Mouse (Mus musculus) adrenal gland (tissue): ENCODE measurements around the gene Nos2.
"Not testable (repeated sequence)": the region's sequence is repeated elsewhere in the genome, so short reads cannot be mapped to it uniquely, and the experiment has no call there.

Experiments used
- intact Hi-C: fragments of 180-260 bp; cut with DNase I; formaldehyde crosslinking; loops from one replicate; pipeline ENCODE4 v1.15.1; 2025

Gene Nos2

GRCm38 (mm10) chr11:78986311-78987002, 65.9 kb downstream of the Nos2 start:
- intact Hi-C loops: no loop called here

DNA sequence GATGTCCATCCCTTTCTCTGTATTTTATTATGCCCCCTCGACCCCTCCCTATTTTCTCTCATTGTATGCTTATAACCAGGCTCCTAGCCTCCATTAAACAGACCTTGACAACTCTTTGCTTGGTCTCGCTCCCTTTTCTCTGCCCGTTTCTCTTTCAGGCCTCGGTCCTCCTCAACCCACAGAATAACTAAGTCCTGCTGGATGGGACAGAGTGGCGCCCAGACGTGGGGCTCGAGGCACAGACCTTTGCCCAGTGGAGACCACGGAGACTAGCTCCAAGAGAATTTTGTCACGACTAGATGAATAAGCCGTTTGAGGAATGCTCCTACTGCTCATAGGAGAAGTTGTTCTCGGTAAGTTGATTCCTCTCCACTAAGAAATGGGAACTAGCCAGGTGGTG, 68.6 kb downstream of the Nos2 start:
- intact Hi-C loops: not testable (repeated sequence)

DNA sequence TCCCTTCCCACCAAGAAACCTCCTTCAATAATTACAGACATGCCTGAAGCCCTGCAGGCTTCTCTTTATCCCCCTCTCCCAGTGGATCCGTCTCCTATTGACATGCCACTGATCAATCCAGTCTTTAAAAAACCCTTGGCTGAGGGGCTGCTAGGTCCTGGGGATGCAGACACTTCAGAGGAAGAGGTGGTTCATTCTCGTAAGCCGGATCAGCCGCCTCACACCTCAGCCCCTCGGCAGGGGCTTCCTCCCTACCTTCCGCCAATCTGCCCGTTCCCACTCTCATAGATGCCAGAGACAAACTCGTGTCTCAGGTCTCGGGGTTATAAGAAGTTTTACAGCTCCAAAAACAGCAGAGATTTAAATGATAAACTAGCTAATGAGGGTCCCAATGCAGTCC, 69.5 kb downstream of the Nos2 start:
- intact Hi-C loops: no loop called here

DNA sequence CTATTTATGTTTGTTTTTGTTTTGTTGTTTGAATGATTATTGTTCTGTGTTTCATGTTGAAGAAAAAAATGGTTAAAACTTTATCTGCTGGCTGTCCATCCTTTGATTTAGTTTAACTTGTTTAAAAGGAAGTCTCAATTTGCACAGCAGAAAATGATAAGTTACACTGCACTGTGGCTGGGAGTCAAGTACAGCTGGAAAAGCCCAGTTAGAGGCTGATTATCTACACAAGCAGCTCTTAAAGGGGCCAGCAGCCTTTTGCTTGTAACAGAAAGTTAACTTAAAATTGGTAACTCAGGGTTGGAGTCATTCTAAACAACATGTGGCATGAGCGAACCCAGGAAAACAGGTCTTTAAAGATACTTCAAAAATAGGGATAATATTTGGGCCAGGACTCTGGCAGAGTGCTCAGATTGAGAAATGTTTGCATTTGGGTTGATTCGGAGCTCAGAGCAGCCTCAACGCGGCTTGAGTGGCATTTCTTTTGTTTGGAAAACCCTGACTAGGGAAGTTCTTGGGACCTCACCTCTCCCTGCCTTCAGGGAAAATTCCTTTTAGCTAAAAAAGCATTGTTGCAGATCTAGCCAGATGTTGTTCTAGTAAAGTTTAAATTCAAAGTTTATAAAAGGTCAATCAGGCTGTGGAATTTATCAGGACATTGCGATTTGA, 70.4 kb downstream of the Nos2 start:
- intact Hi-C loops: not testable (repeated sequence)

- intact Hi-C loops: no loop called here
Measured at GRCm38 (mm10) chr11:78999118-78999517, 78.5 kb downstream of the Nos2 start.

GRCm38 (mm10) chr11:79001871-79002270, 81.3 kb downstream of the Nos2 start:
- intact Hi-C loops: no loop called here

GRCm38 (mm10) chr11:79002551-79002951, 82.0 kb downstream of the Nos2 start:
- intact Hi-C loops: no loop called here

GRCm38 (mm10) chr11:79003053-79003768, 82.6 kb downstream of the Nos2 start:
- intact Hi-C loops: no loop called here

GRCm38 (mm10) chr11:79003769-79004638, 83.4 kb downstream of the Nos2 start:
- intact Hi-C loops: no loop called here

DNA sequence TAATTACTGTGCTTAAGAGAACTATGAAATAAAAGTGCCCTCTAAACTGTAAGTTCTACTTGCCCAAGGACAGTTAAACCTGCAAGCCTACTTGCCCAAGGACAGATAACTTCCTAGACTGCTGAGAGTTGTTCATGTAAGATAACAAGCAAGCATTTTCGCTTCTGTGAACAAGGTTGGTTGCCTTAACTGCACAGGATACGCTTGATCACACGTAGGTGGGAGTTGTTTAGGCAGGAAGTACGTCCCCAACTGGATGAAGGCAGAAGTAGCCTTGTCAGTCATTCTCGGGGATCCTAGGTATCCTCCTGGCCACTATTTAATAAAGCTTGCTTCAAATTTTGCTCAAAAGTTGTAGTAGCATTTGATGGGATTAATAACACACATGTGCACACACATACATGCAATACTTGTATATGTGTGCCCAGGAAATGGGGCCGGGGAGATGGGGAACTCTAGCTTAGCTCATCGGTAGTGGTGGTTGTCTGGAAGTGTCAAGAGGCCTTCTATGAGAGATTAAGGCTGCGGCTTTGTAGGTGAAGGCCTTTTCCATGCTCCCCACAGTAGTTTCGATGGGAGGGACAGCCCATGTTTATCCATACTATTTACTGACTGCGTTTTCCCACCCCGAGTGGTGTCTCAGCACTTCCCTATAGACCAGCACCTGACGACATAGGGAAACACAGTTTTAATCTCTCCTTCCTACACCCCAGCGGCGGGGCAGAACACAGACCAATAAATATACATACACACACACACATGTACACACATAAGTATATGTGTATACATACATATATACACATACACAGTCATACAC, 85.2 kb downstream of the Nos2 start:
- intact Hi-C loops: no loop called here

DNA sequence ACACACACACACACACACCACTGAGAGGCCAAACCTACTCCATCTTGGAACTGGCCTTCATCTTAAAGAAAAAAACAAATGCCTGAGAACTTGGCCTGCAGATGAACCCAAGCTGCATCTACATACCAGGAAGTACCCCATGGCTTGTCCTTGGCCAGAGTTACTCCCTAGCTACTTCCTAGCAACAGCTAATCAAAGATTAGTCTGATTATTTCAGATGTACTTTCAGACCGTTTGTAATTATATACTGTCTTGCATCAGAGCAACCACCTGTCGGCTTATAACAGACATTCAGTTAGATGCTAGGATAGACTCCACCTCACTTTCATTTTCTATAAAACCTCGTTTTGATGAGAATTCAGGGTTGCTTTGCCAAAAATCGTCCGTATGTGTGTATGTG, 85.8 kb downstream of the Nos2 start:
- intact Hi-C loops: no loop called here

DNA sequence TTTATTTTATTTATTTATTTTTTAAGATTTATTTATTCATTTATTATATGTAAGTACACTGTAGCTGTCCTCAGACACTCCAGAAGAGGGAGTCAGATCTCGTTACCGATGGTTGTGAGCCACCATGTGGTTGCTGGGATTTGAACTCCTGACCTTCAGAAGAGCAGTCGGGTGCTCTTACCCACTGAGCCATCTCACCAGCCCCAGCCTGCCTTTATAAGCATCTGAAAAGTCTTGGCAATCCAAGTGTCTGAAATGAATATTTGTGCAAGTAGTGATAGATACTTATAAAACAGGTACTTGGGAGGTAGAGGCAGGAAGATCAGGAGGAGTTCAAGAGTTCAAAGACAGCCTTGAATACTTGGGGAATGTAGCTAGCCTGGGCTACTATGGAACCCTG, 86.8 kb downstream of the Nos2 start:
- intact Hi-C loops: not testable (repeated sequence)

DNA sequence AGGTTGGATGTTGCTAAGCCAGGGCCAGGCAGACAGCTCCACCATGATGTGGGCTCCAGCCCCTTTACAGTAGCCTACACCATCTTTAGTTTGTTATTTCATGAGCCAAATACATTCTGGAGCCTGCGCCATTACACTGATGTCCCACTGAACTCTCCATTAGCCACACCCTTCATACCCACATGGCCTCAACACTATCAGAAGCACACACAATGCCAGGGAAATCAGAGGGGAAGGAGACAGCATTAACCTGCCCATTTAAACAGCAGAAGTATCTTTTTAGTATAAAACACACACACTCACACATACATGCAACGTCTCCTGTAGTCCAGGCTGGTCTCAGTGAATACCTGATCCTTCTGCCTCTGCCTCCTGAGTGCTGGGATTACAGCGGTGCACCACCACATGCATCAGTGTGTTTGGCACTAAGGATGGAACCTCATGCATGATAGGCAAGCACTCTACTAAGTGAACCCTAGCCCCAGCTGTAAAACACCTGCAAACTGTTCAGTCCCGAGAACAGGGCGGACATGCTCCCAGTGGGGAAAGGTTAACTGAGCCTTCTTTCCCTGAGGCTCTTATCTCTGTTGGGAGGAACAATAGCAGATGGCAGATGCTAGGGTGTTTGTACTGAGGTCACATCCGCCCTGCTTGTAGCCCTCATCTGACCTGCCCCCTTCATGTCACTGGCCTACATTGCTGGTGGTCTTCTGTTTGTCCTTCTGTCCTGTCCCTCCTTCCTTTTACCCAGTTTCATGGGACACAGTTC, 87.6 kb downstream of the Nos2 start:
- intact Hi-C loops: no loop called here

GRCm38 (mm10) chr11:79008891-79009290, 88.3 kb downstream of the Nos2 start:
- intact Hi-C loops: no loop called here
